Mouse (Mus musculus) CD4-positive helper T cell, adult 2 months (primary cell): Measurements from ENCODE around the gene H2-DMb2.

Experiments used
- DNase-seq: peaks from one replicate; pipeline ENCODE4 v3.0.0-alpha.2; 2012; ENCODE audit warnings: low read depth, missing footprints, low spot score

The H2-DMb2 gene

DNA sequence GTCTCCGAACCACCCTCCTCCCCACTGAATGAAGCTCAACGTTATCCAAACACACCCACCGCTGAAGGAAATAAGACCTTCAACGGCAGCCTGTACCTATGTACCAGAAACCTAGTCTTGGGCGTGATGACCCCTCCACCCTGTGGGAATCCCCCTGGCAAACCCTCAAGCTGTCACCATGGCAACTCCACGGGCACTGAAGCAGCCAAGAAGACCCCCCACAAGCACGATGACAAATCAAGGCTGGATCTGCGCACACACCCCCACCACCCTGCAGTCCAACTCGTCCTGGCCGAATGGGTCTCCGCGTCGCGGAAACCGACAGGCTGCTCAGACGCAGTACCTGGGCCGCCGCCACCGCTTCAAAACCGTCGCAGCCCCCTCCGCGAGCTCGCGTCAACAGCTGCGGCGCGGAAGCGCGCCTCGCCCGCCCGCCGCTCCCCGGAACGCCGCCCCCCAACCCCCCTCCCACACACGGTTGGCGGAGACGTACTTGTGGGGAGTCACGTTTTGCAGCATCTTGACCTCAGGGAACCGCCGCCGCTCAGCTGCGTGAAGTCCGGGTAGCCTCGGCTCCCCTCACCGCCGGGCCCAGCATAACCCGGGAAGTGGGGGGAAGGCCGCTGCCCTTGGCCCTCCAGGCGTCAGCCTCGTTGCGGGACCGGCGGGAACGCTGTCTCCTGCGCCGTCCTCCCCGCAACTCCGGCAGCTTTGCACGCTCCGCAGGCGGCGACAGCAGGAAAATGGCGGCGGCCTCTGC, 24.8 kb upstream of the H2-DMb2 start:
- peak; percentile 69 for DNase-seq

DNA sequence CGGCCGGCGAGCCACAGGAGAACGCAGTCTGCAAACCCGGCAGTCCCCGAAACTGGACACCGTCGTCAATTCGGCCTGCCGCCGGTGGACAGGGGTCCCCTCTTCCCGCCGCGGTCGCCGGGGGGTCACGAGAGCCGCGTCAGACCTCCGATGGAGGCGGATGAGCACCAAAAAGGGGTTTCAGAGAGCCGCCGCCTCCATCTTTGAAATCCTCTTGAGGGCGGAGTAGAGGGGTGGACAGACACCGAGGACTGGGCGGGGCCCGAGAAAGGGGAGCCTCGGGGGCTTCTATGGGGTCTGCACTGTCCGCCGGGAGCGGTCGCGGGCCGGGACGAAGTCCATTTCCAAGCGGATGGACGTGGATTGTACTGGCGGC, 24.2 kb upstream of the H2-DMb2 start:
- no peak for DNase-seq

DNA sequence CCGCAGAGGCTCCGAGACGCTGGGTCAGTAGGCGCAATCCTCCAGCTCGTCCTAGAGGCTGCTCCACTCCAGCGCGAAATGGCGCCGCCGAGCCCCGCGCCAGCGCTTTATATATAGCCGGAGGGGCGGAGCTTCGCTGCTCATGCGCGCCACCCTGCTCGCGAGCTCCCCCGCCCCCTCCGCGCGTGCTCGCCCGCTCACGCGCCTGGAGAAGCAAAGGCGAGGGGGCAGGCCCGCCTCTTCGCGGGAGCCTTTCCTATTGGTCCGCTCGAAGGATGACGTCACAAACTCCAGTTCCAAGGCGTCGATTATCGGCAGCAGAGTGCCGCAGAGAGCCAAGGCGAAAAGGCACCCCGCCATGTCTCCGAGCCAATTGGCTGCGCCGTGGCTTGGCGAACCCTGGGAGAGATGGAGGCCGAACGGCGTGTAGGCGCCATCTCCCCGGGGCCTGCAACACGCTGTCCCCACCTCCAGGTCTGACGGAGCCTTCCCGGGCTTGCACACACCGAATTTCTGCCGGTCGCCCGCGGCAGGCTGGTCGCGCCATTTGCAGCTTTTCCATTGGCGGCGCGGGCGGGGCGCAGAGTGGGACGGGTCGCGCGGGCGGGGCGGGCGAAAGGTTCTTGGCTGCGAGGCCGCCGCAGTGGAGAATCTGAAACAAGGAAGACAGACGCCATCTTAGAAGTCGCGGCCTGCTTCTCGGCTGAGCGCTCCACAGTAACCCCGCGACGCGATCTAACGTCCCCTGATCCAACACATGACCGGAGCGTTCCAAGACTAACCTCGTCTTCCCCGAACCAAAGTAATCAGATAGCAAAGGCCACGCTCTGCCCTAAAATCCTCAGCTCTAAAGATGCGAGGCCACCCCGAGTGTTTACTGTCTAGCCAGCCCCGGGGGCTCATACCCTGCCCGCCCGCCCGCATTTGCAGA, 23.6 kb upstream of the H2-DMb2 start, which contains the start of gene H2-DMa:
Gene H2-DMa (plus strand): TSS at position 293 of the 931 bp plus-strand sequence.
- DNase-seq, result no peak

DNA sequence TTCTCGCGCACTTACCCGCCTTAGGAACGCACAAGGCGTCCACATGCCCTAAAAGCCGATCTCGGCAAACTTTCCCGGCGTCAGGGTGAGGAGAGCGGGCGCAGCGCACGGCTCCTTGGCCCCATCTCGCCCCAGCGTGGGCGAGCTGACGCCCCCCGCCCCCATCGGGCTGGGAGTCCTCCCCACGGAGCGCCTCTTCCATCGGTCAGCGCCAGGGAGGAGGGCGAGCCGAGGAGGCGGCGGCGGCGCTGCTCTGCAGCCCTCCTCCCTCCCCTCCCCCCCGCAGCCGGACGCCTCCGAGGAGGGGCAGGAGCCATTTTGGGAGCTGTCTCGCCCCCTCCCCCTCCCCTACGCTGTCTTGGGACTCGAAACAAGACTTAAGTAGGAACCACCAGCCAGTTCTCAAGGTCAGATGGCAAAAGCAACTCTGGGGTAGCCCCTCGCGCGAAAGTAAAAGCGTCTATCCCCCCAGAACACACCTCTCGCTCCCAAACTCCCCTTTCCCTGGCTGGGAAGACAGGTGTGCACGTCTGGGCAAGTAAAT, 22.9 kb upstream of the H2-DMb2 start:
- peak; percentile 88 for DNase-seq

DNA sequence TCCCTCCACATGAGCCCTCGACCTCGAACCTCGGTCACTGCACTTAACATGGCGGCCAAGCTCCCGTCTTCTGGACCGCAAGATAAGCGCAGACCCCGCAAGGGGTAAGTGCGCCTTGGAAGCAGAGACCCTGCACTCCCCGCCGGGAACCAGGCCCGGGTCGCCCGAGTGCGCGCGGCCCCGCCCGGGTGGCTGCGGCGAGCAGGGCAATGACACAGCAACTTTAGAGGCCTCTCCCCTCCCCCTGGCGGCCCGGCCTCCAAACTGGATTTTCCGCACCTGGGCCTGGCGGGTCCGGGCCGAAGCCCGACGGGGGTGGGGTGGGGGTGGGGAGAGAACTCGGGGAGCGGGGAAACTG, 22.3 kb upstream of the H2-DMb2 start:
- peak; percentile 87 for DNase-seq

DNA sequence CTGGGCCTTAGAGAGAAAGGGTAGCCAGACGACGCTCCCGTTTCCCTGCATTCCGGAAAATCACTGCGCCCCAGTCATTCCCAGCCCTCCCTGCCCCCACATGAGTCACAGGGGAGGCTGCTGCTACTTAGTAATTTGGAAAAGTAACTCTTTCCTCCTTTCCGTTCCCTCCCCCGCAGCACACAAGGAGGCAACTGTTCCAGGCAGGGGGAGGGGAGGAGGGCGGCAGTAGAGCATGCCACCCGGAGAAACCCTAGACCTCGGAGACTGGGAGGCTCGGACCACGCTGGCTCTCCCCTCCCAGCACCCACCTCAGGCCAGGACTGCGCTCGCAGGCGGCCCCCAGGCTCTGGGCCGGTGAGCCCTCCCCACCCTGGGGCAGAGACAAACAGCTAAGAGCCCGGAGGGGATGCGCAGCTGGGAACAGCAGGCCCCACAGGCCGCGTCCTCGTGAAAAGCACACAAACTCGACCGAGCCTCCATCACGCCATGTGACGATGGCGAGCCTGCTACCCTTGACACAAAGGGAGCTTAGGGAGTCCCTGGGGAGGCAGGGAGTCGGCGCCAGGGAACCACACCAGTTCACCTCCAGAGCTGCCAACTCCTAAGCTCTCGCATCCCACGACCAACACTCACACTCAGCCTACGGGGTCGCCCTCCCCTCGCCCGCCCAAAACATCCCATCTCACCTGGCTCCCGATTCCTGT, 21.8 kb upstream of the H2-DMb2 start:
- DNase-seq, result peak; percentile 79

DNA sequence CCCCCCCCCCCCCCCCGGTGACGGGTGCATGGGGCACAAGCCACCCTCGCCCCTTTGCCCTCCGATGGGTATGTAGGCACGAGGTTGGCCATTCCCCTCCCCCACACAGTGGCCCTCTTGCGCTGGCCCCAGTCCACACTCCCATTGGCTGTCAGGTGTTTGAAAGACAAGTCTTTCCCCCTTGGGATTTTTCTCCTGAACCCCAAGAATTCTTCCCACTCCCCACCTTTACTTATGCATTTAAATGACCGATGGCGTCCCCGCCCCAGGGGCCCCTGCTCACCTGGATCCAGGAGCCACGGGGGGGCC, 21.3 kb upstream of the H2-DMb2 start:
- no peak for DNase-seq

DNA sequence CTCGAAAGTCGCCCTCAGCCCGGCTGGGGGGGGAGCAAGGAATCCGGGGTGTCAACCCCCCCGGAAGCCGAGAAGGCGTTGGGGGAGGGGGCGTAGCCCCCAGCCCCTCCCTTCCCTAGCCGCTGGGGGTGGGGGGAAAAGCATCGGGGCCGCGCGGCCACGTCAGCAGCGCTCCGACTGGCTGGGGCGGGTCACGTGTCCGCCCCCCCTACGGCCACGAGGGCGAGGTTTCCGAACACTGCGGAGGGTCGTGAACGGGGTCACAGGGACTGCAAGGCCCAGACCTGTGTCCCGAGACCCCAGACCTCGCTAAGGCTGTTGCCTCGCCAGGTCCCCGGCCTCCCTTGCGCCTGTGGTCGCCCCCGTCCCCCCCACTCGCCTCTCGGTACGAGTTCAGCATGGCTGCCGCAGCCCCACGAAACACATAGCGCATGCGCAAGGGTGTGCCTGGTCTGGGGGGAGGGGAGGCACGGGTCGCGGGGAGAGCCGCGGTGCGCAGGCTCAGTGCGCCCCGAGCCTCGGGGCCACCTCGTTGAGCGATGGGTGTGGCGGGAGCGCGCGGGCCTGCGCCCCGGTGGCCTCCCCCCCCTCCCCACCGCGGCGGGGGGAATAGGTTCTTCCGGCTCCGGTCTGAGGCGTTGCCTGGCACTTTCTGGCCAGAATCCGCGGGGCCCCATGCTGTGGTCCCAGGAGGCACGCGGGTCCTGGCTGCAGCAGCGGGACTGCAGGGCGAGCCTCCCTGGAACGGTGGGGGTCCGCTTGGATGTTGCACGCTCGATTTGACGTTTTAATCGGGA, 20.7 kb upstream of the H2-DMb2 start, which contains the start of gene Brd2:
Gene Brd2 (minus strand): TSS at position 447 of the 797 bp plus-strand sequence.
- peak; percentile 99 for DNase-seq

DNA sequence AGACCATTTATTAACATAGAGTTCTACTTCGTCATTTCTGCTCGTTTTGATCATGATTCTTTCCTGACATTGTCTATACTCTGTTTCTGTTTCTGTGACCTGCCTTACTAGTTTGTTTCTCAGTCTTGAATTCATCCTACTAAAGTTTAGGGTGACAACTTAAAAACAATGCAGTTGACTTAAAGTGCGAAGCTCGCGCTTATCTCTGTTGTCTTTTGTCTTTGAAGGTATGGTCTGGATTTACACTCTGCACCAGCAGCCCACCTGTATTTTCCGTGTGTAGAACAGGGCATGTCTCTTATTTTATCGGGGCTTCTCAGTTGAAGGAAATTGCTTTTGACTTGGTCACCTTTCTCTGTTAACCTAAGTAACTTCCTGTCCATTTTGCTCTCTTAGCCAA, 20.0 kb upstream of the H2-DMb2 start:
- no peak for DNase-seq

DNA sequence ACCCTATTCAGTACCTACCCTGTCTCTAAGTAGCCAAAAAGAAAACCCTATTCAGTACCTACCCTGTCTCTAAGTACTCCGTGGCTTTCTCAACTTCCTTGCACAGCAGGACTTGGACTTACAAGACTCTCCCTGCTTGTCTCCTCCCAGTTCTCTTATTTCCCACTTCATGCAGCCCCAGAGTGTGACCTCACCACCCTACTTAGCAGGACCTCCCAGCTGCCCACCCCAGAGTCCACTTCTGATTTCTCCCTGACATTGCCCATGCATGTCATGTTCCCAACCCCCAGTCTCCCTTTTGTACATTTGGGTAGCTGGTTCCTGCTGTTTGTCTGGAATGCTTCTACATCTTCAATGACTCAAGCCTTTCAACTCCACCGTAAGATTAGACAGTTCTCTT, 19.6 kb upstream of the H2-DMb2 start:
- no peak for DNase-seq

DNA sequence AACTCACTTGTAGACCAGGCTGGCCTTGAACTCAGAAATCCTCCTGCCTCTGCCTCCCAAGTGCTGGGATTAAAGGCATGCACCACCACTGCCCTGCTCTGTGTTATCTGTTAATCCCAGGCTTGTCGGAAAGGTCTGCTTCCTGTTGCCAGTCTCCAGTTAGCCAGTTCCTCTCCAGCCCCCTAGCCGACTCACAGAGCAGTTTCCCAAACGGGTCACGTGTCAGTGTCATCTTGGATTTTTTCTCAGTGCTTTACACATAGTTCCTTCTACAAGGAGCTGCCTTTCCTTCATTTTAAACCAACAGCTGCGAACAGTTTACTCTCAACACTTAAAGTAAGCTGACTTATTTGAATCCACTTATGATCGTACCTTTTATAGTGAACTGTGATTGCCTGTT, 18.5 kb upstream of the H2-DMb2 start:
- DNase-seq, result peak; percentile 14

DNA sequence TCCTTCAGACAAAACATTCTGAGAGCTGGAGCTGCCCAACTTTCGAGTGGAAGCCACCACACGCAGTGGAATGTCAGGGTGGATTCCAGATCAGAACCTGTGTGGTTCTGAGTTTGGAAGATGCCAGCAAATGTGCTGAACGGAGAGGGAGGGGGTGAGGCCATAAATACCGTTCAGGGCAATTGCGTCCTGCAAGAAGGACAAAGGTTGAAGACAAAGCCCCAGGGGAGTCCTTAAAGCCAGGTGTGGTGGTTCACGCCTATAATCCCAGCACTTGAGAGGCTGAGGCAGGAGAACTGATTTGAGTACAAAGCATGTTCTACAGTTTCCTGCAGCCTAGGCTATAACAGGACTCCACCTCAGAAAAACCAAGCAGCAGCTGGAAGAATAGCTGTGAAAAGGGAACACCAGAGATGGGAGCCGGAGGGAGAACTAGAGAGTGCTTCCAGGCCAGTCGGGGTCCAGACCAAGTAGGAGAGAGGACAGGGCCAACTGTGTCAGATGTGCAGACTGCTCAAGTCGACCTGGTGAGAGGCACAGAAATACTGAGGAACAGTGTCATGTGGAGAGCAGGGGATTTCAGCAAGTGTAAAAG, 16.2 kb upstream of the H2-DMb2 start:
- DNase-seq, result peak; percentile 12

DNA sequence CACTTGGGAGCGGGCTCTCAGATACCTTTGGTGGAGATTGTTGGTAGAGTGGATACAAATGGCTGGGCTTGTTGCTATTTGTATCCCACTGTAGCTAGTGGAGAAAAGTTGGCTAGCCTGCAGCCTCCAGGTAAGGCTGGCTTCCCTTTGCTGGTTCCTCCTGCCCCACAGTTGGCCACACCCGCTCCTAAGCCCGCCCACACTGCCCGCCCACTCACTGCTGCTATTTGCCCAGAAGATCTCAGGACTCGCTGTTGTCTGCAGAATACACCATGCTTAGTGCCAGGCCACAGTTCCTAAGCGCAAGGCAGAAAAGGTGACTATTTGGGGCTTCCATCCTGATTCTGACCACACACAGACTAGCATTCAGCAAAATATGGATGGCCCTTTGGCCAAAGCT, 15.6 kb upstream of the H2-DMb2 start:
- peak; percentile 84 for DNase-seq

DNA sequence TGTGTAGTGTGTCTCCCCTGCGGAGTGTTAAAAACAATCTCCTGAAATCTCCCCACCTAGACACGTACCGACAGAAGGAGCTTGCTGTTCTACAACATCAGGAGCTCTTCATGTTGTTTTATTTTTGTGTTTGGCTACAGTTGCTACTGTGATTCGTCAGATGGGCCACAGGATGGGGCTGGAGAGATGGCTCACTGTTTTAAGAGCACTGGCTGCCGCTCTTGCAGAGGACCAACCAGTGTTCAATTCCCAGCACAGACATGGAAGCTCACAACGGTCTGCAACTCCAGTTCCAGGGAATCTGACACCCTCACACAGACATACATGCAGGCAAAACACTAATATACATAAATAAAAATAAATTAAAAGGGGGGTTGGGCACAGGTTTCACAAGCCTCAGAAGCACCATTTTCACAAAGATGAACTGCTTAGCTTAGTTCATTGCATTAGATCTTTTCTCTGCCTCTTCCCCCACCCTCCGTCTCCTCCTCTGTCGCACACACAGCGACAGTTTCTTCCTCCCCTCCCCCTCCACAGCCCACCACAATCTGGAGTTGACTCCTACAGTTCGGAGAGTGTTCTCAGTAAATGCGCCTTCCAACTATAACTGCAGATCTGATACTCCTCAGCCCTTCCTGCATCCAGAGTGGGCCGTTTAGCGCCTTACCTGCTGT, 14.7 kb upstream of the H2-DMb2 start:
- peak; percentile 73 for DNase-seq

DNA sequence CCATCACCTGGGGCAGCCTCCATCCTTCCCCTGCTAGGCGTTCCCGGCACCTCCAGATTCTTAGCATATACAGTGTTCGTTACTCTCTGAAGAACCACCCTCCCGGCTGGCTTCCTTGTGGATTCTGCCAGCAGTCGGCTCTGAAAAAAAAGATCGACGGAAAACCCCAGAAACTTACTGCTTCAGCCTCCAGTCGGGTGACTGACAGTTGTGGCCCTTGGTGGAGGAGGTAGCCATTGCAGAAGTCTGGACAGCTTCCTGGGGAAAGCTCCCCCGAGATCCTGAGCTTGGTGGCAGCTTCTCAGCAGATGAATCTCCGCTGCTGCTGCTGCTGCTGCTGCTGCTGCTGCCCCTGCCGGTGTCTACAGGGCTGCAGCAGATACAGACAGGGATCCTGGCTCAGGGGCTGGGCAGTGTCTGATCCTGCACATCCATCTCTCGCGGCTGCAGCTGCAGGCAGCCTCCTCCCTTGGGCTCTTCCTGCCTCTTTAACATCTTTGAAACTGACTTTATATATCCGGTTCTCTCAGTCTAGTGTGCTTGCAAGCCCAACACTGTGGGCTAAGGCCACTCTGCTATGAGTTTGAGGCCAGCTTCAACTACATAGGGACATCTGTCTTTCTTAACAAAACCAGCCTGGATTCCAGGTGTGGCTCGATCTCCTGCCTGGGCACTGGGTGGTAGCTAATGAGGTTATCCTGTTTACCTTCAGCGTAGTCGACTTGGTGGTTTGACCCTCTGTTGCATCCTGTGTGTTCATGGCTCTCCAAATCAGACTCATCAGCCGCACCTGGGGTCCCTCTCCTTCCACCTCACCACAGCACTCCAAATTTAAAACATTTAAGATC, 13.9 kb upstream of the H2-DMb2 start:
- peak; percentile 70 for DNase-seq

DNA sequence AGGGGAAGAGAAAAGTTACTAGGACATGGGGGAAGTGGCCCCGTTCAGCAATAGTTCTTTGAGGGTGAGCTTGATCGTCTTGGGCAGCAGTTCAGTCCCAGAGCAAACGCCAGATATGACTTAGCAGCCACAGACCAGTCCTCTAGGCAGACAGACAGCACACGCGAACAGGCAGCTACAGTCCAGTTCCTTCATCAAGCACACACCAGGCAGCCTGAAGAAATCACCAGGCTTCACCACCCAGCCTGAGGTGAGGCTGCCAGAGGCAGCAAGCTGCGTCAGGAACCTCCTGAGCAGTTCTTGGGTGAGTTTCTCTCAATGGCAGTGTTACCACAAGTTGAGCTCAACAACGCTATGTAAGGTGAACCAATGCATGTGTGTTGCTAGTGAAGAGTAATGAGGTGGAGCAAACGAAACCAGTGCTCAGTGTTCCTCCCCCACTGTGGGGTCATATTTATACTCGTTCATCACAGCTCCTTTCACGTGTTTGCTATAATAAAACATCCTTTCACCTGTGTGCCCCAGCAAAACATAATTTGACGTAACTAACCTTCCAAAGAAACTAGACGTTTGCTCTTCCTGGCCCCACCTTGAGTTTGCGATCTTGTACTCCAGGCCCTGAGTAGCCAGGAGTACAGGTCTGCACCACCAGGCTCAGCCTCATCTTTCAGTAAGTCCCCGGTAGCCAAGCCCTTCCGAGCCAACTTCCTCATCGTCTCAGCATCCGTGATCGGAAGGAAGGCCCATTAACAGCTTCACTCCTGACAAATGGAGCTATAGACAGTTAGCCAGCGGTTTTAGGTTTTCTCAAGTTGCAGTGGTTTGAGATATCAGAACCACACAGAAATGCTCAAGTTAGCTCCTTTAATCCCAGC, 12.8 kb upstream of the H2-DMb2 start:
- DNase-seq, result no peak

DNA sequence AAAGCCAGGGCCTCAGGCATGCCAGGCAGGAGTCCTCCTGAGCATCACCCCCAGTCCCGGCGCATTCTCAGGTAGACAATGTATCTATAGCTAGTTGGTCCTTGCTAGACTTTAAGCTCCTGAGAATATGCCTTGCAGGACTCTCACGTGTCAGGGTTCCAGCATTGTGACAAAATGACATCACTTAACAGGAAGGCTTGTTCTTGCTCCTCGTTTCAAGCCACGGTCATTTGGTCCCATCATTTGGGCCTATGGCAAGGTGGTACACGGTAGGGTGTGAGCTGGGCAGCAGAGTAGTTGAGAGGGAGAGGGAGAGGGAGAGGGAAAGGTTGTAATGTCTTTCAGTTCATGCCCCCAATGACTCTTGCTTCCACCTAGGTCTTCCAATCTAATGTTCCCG, 11.2 kb upstream of the H2-DMb2 start:
- no peak for DNase-seq

DNA sequence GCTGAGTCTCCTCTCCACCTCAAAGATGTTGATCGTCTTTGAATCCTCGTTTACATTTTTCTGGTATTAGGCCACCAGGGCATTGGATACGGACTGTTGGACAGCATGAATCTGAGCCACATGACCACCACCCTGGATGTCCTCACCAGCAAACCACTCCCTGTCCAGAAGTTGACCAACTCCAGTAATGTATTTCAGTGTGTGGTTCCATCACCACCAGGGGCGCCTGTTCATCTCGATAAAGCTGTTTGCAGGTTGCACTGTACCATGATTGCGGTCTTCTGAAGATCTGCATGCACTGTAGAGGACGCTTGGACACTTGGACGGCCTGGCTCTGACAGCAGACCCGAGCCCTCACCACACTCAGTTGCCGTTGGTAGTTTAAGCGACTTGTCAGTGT, 9.8 kb upstream of the H2-DMb2 start:
- peak; percentile 13 for DNase-seq
